Mouse (Mus musculus) intestine, embryonic 16.5 days (tissue): Measurements from ENCODE around the gene Prss41. TPM values are rescaled to one million over a fixed set of nuclear protein-coding genes. Genes with fewer than 3 reads are reported as not detected.

Experiments used
- ATAC-seq: fragments of 200-750 bp; cut with Nextera tagmentation; 2 replicates; pipeline ENCODE4 v1.8.0; 2017; ENCODE audit warnings: moderate TSS enrichment, moderate library complexity
- H3K27ac ChIP-seq: fragments of 300-500 bp; sonication (generic); 2 replicates; pipeline ENCODE4 v1.5.1; 2014; ENCODE audit warnings: mild to moderate bottlenecking, low read length
- H3K27me3 ChIP-seq: fragments of 300-500 bp; sonication (generic); replicated peaks from 2 replicates; pipeline ENCODE4 v1.6.1; 2014; ENCODE audit warnings: low read length, control low read depth, mixed read lengths; ENCODE audit not compliant: control insufficient read depth, insufficient read depth
- H3K36me3 ChIP-seq: fragments of 300-500 bp; sonication (generic); 2 replicates; pipeline ENCODE4 v1.6.1; 2014; ENCODE audit warnings: low read length, control low read depth; ENCODE audit not compliant: control insufficient read depth, insufficient read depth
- H3K4me1 ChIP-seq: fragments of 300-500 bp; sonication (generic); 2 replicates; pipeline ENCODE4 v1.6.1; 2014; ENCODE audit warnings: low read length, control low read depth, mixed read lengths; ENCODE audit not compliant: control insufficient read depth, insufficient read depth
- H3K4me2 ChIP-seq: fragments of 300-500 bp; sonication (generic); 2 replicates; pipeline ENCODE4 v1.6.1; 2014; ENCODE audit warnings: low read depth, low read length, control low read depth
- H3K4me3 ChIP-seq: fragments of 300-500 bp; sonication (generic); 2 replicates; pipeline ENCODE4 v1.5.1; 2014; ENCODE audit warnings: mild to moderate bottlenecking, low read length
- H3K9ac ChIP-seq: fragments of 300-500 bp; sonication (generic); 2 replicates; pipeline ENCODE4 v1.6.1; 2014; ENCODE audit warnings: low read depth, low read length
- H3K9me3 ChIP-seq: fragments of 300-500 bp; sonication (generic); 2 replicates; pipeline ENCODE4 v1.6.1; 2016; ENCODE audit warnings: low read length, control low read depth; ENCODE audit not compliant: control insufficient read depth
- whole genome bisulfite sequencing: fragments of 180-500 bp; shearing (Covaris S2); extraction: QIAGEN DNeasy Blood & Tissue Kit; methylation state at CpG from one replicate; pipeline ENCODE4 v1.1.7; 2014; 5-methylcytosine and 5-hydroxymethylcytosine counted together
- polyA plus RNA-seq: library from polyadenylated mRNA; unstranded; fragments of >200 nt; fragmentation: Nextera tagmentation; extraction: Ambion mirVana; gene quantifications from 2 replicates; pipeline ENCODE4 v1.2.1, GENCODE M21; 2015

The Prss41 gene
- polyA plus RNA-seq, 1 experiment from 2014 or later: 3.4 TPM

GRCm38 (mm10) chr17:23829064-23829619 lies 14.8 kb downstream of the Prss41 start, which contains the start of gene Elob:
TSS of gene Elob (minus strand) at chr17:23829136.
- Histone ChIP-seq H3K27me3 (no peaks in the 10 kb centered on the region; the same call in 1 of the 2 replicates), H3K27ac (peak within 1 kb of the TSS; percentile 94), H3K9me3 (no peaks in the 10 kb centered on the region), H3K4me1 (peaks cover 8% of the 10 kb centered on the region; the same call in 1 of the 2 replicates), H3K4me3 (peak within 1 kb of the TSS; percentile 84), H3K36me3 (no peaks in the 10 kb centered on the region), H3K9ac (peak within 1 kb of the TSS; percentile 89), H3K4me2 (peak within 1 kb of the TSS; percentile 83)
- ATAC-seq: peak; percentile 95
- 2% methylated on average over 24 of the region's 42 CpGs for WGBS

GRCm38 (mm10) chr17:23828271-23829001 lies 15.5 kb downstream of the Prss41 start:
- peaks cover 8% of the 10 kb centered on the region; the same call in 1 of the 2 replicates for H3K4me1 ChIP-seq
- H3K4me3 ChIP-seq: peak overlapping the region; percentile 84
- H3K9me3 ChIP-seq: no peaks in the 10 kb centered on the region
- H3K9ac ChIP-seq: peak overlapping the region; percentile 89
- H3K36me3 ChIP-seq: peaks cover 6% of the 10 kb centered on the region; the same call in 1 of the 2 replicates
- H3K27me3 ChIP-seq: no peaks in the 10 kb centered on the region; the same call in 1 of the 2 replicates
- H3K4me2 ChIP-seq: peak overlapping the region; percentile 83
- H3K27ac ChIP-seq: peak overlapping the region; percentile 73
- ATAC-seq: peak; percentile 81
- WGBS: under 1% methylated on average over 47 of the region's 47 CpGs

GRCm38 (mm10) chr17:23825591-23825990 lies 18.4 kb downstream of the Prss41 start:
- no peaks in the 10 kb centered on the region for H3K9me3 ChIP-seq
- H3K27ac ChIP-seq: no peak overlapping the region
- WGBS: 84% methylated on average over 4 of the region's 4 CpGs
- no peak overlapping the region for H3K4me2 ChIP-seq
- no peak for ATAC-seq
- H3K9ac ChIP-seq: no peak overlapping the region
- peaks cover 26% of the 10 kb centered on the region for H3K36me3 ChIP-seq
- no peaks in the 10 kb centered on the region for H3K27me3 ChIP-seq
- no peak overlapping the region for H3K4me3 ChIP-seq
- peaks cover 8% of the 10 kb centered on the region; the same call in 1 of the 2 replicates for H3K4me1 ChIP-seq

- no peak for ATAC-seq
- H3K4me1 ChIP-seq: peaks cover 8% of the 10 kb centered on the region; the same call in 1 of the 2 replicates
- no peaks in the 10 kb centered on the region for H3K27me3 ChIP-seq
- H3K27ac ChIP-seq: no peak overlapping the region
- H3K4me3 ChIP-seq: no peak overlapping the region
- WGBS: 86% methylated on average over 12 of the region's 12 CpGs
- H3K36me3 ChIP-seq: peaks cover 46% of the 10 kb centered on the region
- H3K4me2 ChIP-seq: no peak overlapping the region
- H3K9ac ChIP-seq: no peak overlapping the region
- H3K9me3 ChIP-seq: peaks cover 7% of the 10 kb centered on the region
These were observed 20.4 kb downstream of the Prss41 start for GRCm38 (mm10) chr17:23823614-23824013.

- no peak for ATAC-seq
- Histone ChIP-seq H3K4me3 (no peak overlapping the region), H3K9ac (no peak overlapping the region), H3K4me1 (peaks cover 6% of the 10 kb centered on the region; the same call in 1 of the 2 replicates), H3K4me2 (no peak overlapping the region), H3K9me3 (peaks cover 11% of the 10 kb centered on the region), H3K36me3 (peaks cover 52% of the 10 kb centered on the region), H3K27ac (no peak overlapping the region), H3K27me3 (no peaks in the 10 kb centered on the region)
- 86% methylated on average over 16 of the region's 16 CpGs for WGBS
These were observed 21.0 kb downstream of the Prss41 start for GRCm38 (mm10) chr17:23823018-23823417.

- Histone ChIP-seq H3K27me3 (no peaks in the 10 kb centered on the region), H3K36me3 (peaks cover 61% of the 10 kb centered on the region), H3K4me2 (no peak overlapping the region), H3K4me1 (0 out of 2 replicates have a peak, but pooled peaks cover 2% of the 10 kb centered on the region), H3K9ac (no peak overlapping the region), H3K27ac (no peak overlapping the region), H3K4me3 (no peak overlapping the region), H3K9me3 (peaks cover 11% of the 10 kb centered on the region)
- WGBS: 69% methylated on average over 6 of the region's 6 CpGs
- ATAC-seq: no peak
These were observed 21.9 kb downstream of the Prss41 start for GRCm38 (mm10) chr17:23822094-23822493.

- Histone ChIP-seq H3K36me3 (peaks cover 75% of the 10 kb centered on the region), H3K4me3 (no peak overlapping the region), H3K27me3 (no peaks in the 10 kb centered on the region), H3K9me3 (peaks cover 11% of the 10 kb centered on the region), H3K4me1 (no peaks in the 10 kb centered on the region), H3K9ac (no peak overlapping the region), H3K4me2 (no peak overlapping the region), H3K27ac (no peak overlapping the region)
- 95% methylated on average over 5 of the region's 5 CpGs for WGBS
- ATAC-seq: no peak
These were observed 23.2 kb downstream of the Prss41 start for GRCm38 (mm10) chr17:23820731-23821130.

- H3K9ac ChIP-seq: no peak overlapping the region
- H3K4me1 ChIP-seq: no peaks in the 10 kb centered on the region
- 97% methylated on average over 25 of the region's 25 CpGs for WGBS
- H3K36me3 ChIP-seq: peaks cover 83% of the 10 kb centered on the region
- no peak overlapping the region for H3K4me3 ChIP-seq
- H3K9me3 ChIP-seq: peaks cover 11% of the 10 kb centered on the region
- H3K4me2 ChIP-seq: no peak overlapping the region
- H3K27ac ChIP-seq: no peak overlapping the region
- no peaks in the 10 kb centered on the region for H3K27me3 ChIP-seq
- no peak for ATAC-seq
These were observed 24.7 kb downstream of the Prss41 start for GRCm38 (mm10) chr17:23819235-23819634.

- WGBS: 99% methylated on average over 8 of the region's 8 CpGs
- no peaks in the 10 kb centered on the region for H3K27me3 ChIP-seq
These were observed 25.4 kb downstream of the Prss41 start for GRCm38 (mm10) chr17:23818579-23818978.

More at GRCm38 (mm10) chr17:23818579-23818978, 25.4 kb downstream of the Prss41 start:
- no peak for ATAC-seq
- H3K27ac ChIP-seq: no peak overlapping the region
- H3K4me1 ChIP-seq: no peaks in the 10 kb centered on the region
- H3K4me2 ChIP-seq: no peak overlapping the region
- peaks cover 83% of the 10 kb centered on the region for H3K36me3 ChIP-seq
- H3K9me3 ChIP-seq: peaks cover 11% of the 10 kb centered on the region
- H3K9ac ChIP-seq: no peak overlapping the region
- no peak overlapping the region for H3K4me3 ChIP-seq
